Mouse (Mus musculus): ENCODE data around the gene Arhgap6. TPM values are rescaled to one million over a fixed set of nuclear protein-coding genes. Genes with fewer than 3 reads are reported as not detected.

Arhgap6 gene
- total and polyA plus RNA-seq, 2 experiments from 2014 or later, result 1.3 to 2.2 TPM

- H3K9me3 ChIP-seq (ENCODE audit: low read length), result no peaks in the 10 kb centered on the region
- H3K9ac ChIP-seq (replicated peaks; ENCODE audit: low read length), result no peak overlapping the region
- H3K27me3 ChIP-seq (ENCODE audit: insufficient read depth, low read length), result no peaks in the 10 kb centered on the region
- no peak overlapping the region for H3K4me3 ChIP-seq (ENCODE audit: low read length)
- no peak overlapping the region for H3K4me2 ChIP-seq (ENCODE audit: low read depth, low read length)
- WGBS, result 63% methylated on average over 1 of the region's 1 CpGs
- ATAC-seq (no peak), DNase-seq (ENCODE audit: low spot score) (no peak)
- no peak overlapping the region for H3K27ac ChIP-seq
- H3K4me1 ChIP-seq (ENCODE audit: insufficient read depth, low read length), result no peaks in the 10 kb centered on the region
- TF ChIP-seq CTCF (IDR thresholded peaks at IDR 0.05; ENCODE audit: low read depth), result no peak
- H3K36me3 ChIP-seq (ENCODE audit: insufficient read depth, low read length), result no peaks in the 10 kb centered on the region
These were observed 180.5 kb downstream of the Arhgap6 start for GRCm38 (mm10) chrX:168975444-168975843.

GRCm38 (mm10) chrX:168977776-168978175 lies 182.9 kb downstream of the Arhgap6 start:
- Histone ChIP-seq H3K9me3 (ENCODE audit: low read length) (no peaks in the 10 kb centered on the region), H3K4me3 (ENCODE audit: low read length) (no peak overlapping the region), H3K36me3 (ENCODE audit: insufficient read depth, low read length) (no peaks in the 10 kb centered on the region), H3K9ac (replicated peaks; ENCODE audit: low read length) (no peak overlapping the region), H3K4me1 (ENCODE audit: insufficient read depth, low read length) (no peaks in the 10 kb centered on the region), H3K27ac (no peak overlapping the region), H3K27me3 (ENCODE audit: insufficient read depth, low read length) (no peaks in the 10 kb centered on the region), H3K4me2 (ENCODE audit: low read depth, low read length) (no peak overlapping the region)
- ATAC-seq (no peak), DNase-seq (ENCODE audit: low spot score) (no peak)
- 48% methylated on average over 3 of the region's 3 CpGs for WGBS
- TF ChIP-seq CTCF (IDR thresholded peaks at IDR 0.05; ENCODE audit: low read depth), result no peak

- ATAC-seq (no peak), DNase-seq (ENCODE audit: low spot score) (no peak)
- Histone ChIP-seq H3K27me3 (ENCODE audit: insufficient read depth, low read length) (no peaks in the 10 kb centered on the region), H3K4me3 (ENCODE audit: low read length) (no peak overlapping the region), H3K27ac (no peak overlapping the region), H3K36me3 (ENCODE audit: insufficient read depth, low read length) (no peaks in the 10 kb centered on the region), H3K4me2 (ENCODE audit: low read depth, low read length) (no peak overlapping the region), H3K9ac (replicated peaks; ENCODE audit: low read length) (no peak overlapping the region), H3K9me3 (ENCODE audit: low read length) (no peaks in the 10 kb centered on the region), H3K4me1 (ENCODE audit: insufficient read depth, low read length) (no peaks in the 10 kb centered on the region)
- WGBS, result 79% methylated on average over 2 of the region's 2 CpGs
- TF ChIP-seq CTCF (IDR thresholded peaks at IDR 0.05; ENCODE audit: low read depth), result no peak
These were observed 185.5 kb downstream of the Arhgap6 start for GRCm38 (mm10) chrX:168980370-168980769.

GRCm38 (mm10) chrX:169007066-169007465 lies 212.2 kb downstream of the Arhgap6 start:
- Histone ChIP-seq H3K9me3 (ENCODE audit: low read length) (no peaks in the 10 kb centered on the region), H3K4me2 (ENCODE audit: low read depth, low read length) (no peak overlapping the region), H3K36me3 (ENCODE audit: insufficient read depth, low read length) (no peaks in the 10 kb centered on the region), H3K4me1 (ENCODE audit: insufficient read depth, low read length) (no peaks in the 10 kb centered on the region), H3K4me3 (ENCODE audit: low read length) (no peak overlapping the region), H3K27me3 (ENCODE audit: insufficient read depth, low read length) (no peaks in the 10 kb centered on the region), H3K9ac (replicated peaks; ENCODE audit: low read length) (no peak overlapping the region), H3K27ac (no peak overlapping the region)
- no peak for TF ChIP-seq CTCF (IDR thresholded peaks at IDR 0.05; ENCODE audit: low read depth)
- ATAC-seq (no peak), DNase-seq (ENCODE audit: low spot score) (no peak)
- WGBS, result 61% methylated on average over 1 of the region's 1 CpGs

- H3K4me2 ChIP-seq (ENCODE audit: low read depth, low read length), result no peak overlapping the region
These were observed 217.8 kb downstream of the Arhgap6 start for GRCm38 (mm10) chrX:169012701-169013100.

GRCm38 (mm10) chrX:169034390-169034789 lies 239.5 kb downstream of the Arhgap6 start:
- TF ChIP-seq CTCF (IDR thresholded peaks at IDR 0.05; ENCODE audit: low read depth), result no peak

More at GRCm38 (mm10) chrX:169012701-169013100, 217.8 kb downstream of the Arhgap6 start:
- Histone ChIP-seq H3K36me3 (ENCODE audit: insufficient read depth, low read length) (no peaks in the 10 kb centered on the region), H3K27me3 (ENCODE audit: insufficient read depth, low read length) (no peaks in the 10 kb centered on the region), H3K4me1 (ENCODE audit: insufficient read depth, low read length) (no peaks in the 10 kb centered on the region), H3K9ac (replicated peaks; ENCODE audit: low read length) (no peak overlapping the region), H3K4me3 (ENCODE audit: low read length) (no peak overlapping the region), H3K9me3 (ENCODE audit: low read length) (no peaks in the 10 kb centered on the region), H3K27ac (no peak overlapping the region)
- ATAC-seq (no peak), DNase-seq (ENCODE audit: low spot score) (no peak)
- TF ChIP-seq CTCF (IDR thresholded peaks at IDR 0.05; ENCODE audit: low read depth), result no peak

GRCm38 (mm10) chrX:169036403-169037296 lies 241.8 kb downstream of the Arhgap6 start:
- Histone ChIP-seq H3K4me3 (ENCODE audit: low read length) (peak overlapping the region; percentile 37), H3K9me3 (ENCODE audit: low read length) (no peaks in the 10 kb centered on the region), H3K36me3 (ENCODE audit: insufficient read depth, low read length) (no peaks in the 10 kb centered on the region), H3K9ac (replicated peaks; ENCODE audit: low read length) (peak overlapping the region; percentile 24; the same call in 1 of the 2 replicates), H3K27ac (no peak overlapping the region), H3K4me2 (ENCODE audit: low read depth, low read length) (peak overlapping the region; percentile 61), H3K4me1 (ENCODE audit: insufficient read depth, low read length) (no peaks in the 10 kb centered on the region), H3K27me3 (ENCODE audit: insufficient read depth, low read length) (no peaks in the 10 kb centered on the region; the same call in 1 of the 2 replicates)
- WGBS, result 31% methylated on average over 29 of the region's 32 CpGs
- peak; percentile 58 for DNase-seq (ENCODE audit: low spot score)
- TF ChIP-seq CTCF (IDR thresholded peaks at IDR 0.05; ENCODE audit: low read depth), result peak; percentile 53
- peak; percentile 92 for ATAC-seq

More at GRCm38 (mm10) chrX:169034390-169034789, 239.5 kb downstream of the Arhgap6 start:
- Histone ChIP-seq H3K4me2 (ENCODE audit: low read depth, low read length) (no peak overlapping the region), H3K27ac (no peak overlapping the region), H3K9ac (replicated peaks; ENCODE audit: low read length) (no peak overlapping the region), H3K36me3 (ENCODE audit: insufficient read depth, low read length) (no peaks in the 10 kb centered on the region), H3K27me3 (ENCODE audit: insufficient read depth, low read length) (no peaks in the 10 kb centered on the region; the same call in 1 of the 2 replicates), H3K4me1 (ENCODE audit: insufficient read depth, low read length) (no peaks in the 10 kb centered on the region), H3K4me3 (ENCODE audit: low read length) (no peak overlapping the region), H3K9me3 (ENCODE audit: low read length) (no peaks in the 10 kb centered on the region)
- ATAC-seq (no peak), DNase-seq (ENCODE audit: low spot score) (no peak)
- WGBS, result 96% methylated on average over 1 of the region's 1 CpGs
